ENCODE assay signal across 19 mouse cellular contexts in the genomic region with DNA sequence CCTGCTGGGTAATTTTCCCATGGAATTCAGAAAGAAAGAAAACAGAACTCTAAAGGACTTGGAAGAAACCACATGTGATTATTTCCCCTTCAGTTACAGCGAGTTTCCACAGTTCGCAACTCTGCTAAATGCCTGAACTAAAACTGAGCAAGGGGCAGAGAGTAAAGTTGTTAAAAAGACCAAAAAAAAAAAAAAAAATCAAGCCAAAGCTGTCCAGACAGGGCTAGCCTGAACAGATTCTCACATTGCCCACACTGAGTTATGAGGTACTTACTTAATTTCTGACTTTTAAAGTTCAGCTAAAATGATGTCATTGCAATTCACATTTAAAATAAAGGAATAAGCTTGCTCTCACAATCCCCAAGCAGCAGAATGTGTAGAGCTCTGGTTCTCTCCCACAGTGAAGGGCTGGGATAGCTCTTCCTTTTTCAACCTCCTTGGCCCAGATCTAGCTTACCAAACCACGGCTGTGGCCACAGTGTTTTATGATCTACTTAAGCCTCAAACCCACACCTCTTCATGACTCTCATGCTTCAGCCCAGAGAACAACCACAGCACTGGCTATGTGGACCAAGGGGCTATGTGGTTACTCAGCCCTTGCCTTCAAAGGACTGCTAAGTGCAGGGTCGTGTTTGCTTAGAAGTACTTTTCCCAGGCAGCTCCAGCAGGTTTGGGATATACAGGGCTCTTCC.
DNase-seq lines count a peak whose midpoint lies in the region; TF ChIP-seq lines count a peak whose summit lies in the region.
"Had no signal": no experiment of that assay in that cellular context is flagged by ENCODE, and none has a peak within 500 bp of the region (broad histone marks: within the 10 kb centered on the region; RNA-seq: fewer than 3 reads in every experiment).

No protein-coding gene starts in this region.

- peaks cover 5% of the 10 kb centered on the region for H3K27me3 ChIP-seq in myocyte (ENCODE audit: control insufficient read depth, insufficient read depth, insufficient read length)
- H3K27me3 ChIP-seq: forebrain, embryonic 13.5 days; heart, embryonic 12.5 days; intestine, embryonic 15.5 days had no signal

- no peaks in the 10 kb centered on the region for H3K79me2 ChIP-seq in myocyte (ENCODE audit: control insufficient read depth, insufficient read depth)

- H3K4me3 ChIP-seq in myocyte = no peak overlapping the region
- H3K4me3 ChIP-seq: forebrain, embryonic 13.5 days; heart, embryonic 12.5 days; hindbrain, embryonic 10.5 days; intestine, embryonic 15.5 days had no signal

- DNase-seq in 3134 (ENCODE audit: extremely low read depth, insufficient read length, low spot score) = peak; percentile 16
- DNase-seq in brain, embryonic 14.5 days (ENCODE audit: low read depth) = peak; percentile 22
- DNase-seq in fibroblast of lung, adult 2 months (ENCODE audit: low read depth) = peak; percentile 27
- DNase-seq in thymus, postnatal 14 days = no peak
- DNase-seq in urinary bladder, adult 2 months (ENCODE audit: low spot score) = no peak
- DNase-seq: adrenal gland, postnatal 10 days; cerebellum, adult 18-20 months; cerebellum, adult 9-11 months; cerebellum, postnatal 36 days; embryo, embryonic 11 days; forebrain, postnatal 0 days; gastrocnemius, postnatal 14 days had no signal

- H3K36me3 ChIP-seq in myocyte (ENCODE audit: control insufficient read depth, insufficient read depth) = no peaks in the 10 kb centered on the region
- H3K36me3 ChIP-seq: G1E; heart, embryonic 12.5 days; hindbrain, embryonic 10.5 days; intestine, embryonic 15.5 days had no signal

- H3ac ChIP-seq in myocyte (ENCODE audit: control insufficient read depth, insufficient read length) = no peak overlapping the region

- no peak for TF ChIP-seq CTCF in brain, embryonic 14.5 days (IDR thresholded peaks at IDR 0.05; ENCODE audit: borderline replicate concordance, extremely low read depth, insufficient read depth, insufficient read length)

- peak overlapping the region; percentile 25 for H3K4me2 ChIP-seq in myocyte (ENCODE audit: low read depth)
- H3K4me2 ChIP-seq: forebrain, embryonic 13.5 days; heart, embryonic 12.5 days; hindbrain, embryonic 14.5 days; intestine, embryonic 15.5 days had no signal

- no peak for TF ChIP-seq POLR2A in brain, embryonic 14.5 days (IDR thresholded peaks at IDR 0.05; ENCODE audit: borderline replicate concordance, extremely low read depth, insufficient read depth, insufficient read length, poor library complexity, severe bottlenecking)
- no peak for TF ChIP-seq POLR2A in myocyte (IDR thresholded peaks at IDR 0.05; ENCODE audit: insufficient read length, low read depth)

TF ChIP-seq in myocyte, 11 proteins besides CTCF, POLR2A, EP300 and RAD21:
- TF ChIP-seq MYOG (IDR thresholded peaks at IDR 0.05; ENCODE audit: control insufficient read depth in 1 of 3, insufficient read depth in 1 of 3, insufficient read length in 2 of 3, low read depth in 2 of 3) = no peak
- no peak for TF ChIP-seq POLR2AphosphoS2 (IDR thresholded peaks at IDR 0.05; ENCODE audit: insufficient read length, low read depth)
- TF ChIP-seq REST (IDR thresholded peaks at IDR 0.05; ENCODE audit: insufficient read depth, insufficient read length) = no peak
- TF ChIP-seq SRF (IDR thresholded peaks at IDR 0.05; ENCODE audit: control insufficient read depth, insufficient read length, low read depth) = no peak
- no peak for TF ChIP-seq USF1 (IDR thresholded peaks at IDR 0.05; ENCODE audit: low read depth)
- no peak for TF ChIP-seq CEBPB (IDR thresholded peaks at IDR 0.05; ENCODE audit: insufficient read depth, poor library complexity, severe bottlenecking)
- no peak for TF ChIP-seq MAX (IDR thresholded peaks at IDR 0.05; ENCODE audit: low read depth)
- no peak for TF ChIP-seq MYOD1 (IDR thresholded peaks at IDR 0.05; ENCODE audit: control insufficient read depth in 1 of 3, insufficient read length in 2 of 3, low read depth in 2 of 3)
- TF ChIP-seq TCF12 (IDR thresholded peaks at IDR 0.05; ENCODE audit: insufficient read depth, poor library complexity, severe bottlenecking) = no peak
- TF ChIP-seq E2F4 (IDR thresholded peaks at IDR 0.05; ENCODE audit: insufficient read depth) = no peak
- no peak for TF ChIP-seq TCF3 (IDR thresholded peaks at IDR 0.05; ENCODE audit: insufficient read length, low read depth)

Comparison
In these comparisons a context has a peak if more than half of its experiments do, and no peak if none do; other contexts are left out.
1. DNase-seq: peak in 3134 (single experiment), brain, embryonic 14.5 days (single experiment) and fibroblast of lung, adult 2 months (single experiment); none in thymus, postnatal 14 days (single experiment) and urinary bladder, adult 2 months (single experiment).